Mouse (Mus musculus) kidney, embryonic 16.5 days (tissue): ENCODE measurements at regions not wholly inside any gene's neighbourhood (a gene's known extent, or its start where the extent isn't known, plus 50 kb on each side); places are given as distances from the start of the nearest gene placed in this dataset.
A peak's percentile ranks its signal among the peaks of the same experiment; 100 is the strongest.

Source experiments
- ATAC-seq: fragments of 200-750 bp; cut with Nextera tagmentation; 2 replicates; pipeline ENCODE4 v1.8.0; 2017; ENCODE audit warnings: moderate TSS enrichment; ENCODE audit not compliant: low FRiP score, low TSS enrichment
- H3K27ac ChIP-seq: fragments of 300-500 bp; sonication (generic); 2 replicates; pipeline ENCODE4 v1.5.1; 2014; ENCODE audit warnings: low read length
- H3K27me3 ChIP-seq: fragments of 300-500 bp; sonication (generic); 2 replicates; pipeline ENCODE4 v1.6.1; 2014; ENCODE audit warnings: low read length, control low read depth, mixed read lengths; ENCODE audit not compliant: insufficient read depth
- H3K36me3 ChIP-seq: fragments of 300-500 bp; sonication (generic); 2 replicates; pipeline ENCODE4 v1.6.1; 2014; ENCODE audit warnings: low read length, control low read depth, mixed read lengths; ENCODE audit not compliant: insufficient read depth
- H3K4me1 ChIP-seq: fragments of 300-500 bp; sonication (generic); 2 replicates; pipeline ENCODE4 v1.6.1; 2014; ENCODE audit warnings: low read length, control low read depth, mixed read lengths; ENCODE audit not compliant: insufficient read depth
- H3K4me2 ChIP-seq: fragments of 300-500 bp; sonication (generic); replicated peaks from 2 replicates; pipeline ENCODE4 v1.6.1; 2014; ENCODE audit warnings: low read depth, low read length
- H3K4me3 ChIP-seq: fragments of 300-500 bp; sonication (generic); 2 replicates; pipeline ENCODE4 v1.5.1; 2014; ENCODE audit warnings: mild to moderate bottlenecking, low read length
- H3K9ac ChIP-seq: fragments of 300-500 bp; sonication (generic); replicated peaks from 2 replicates; pipeline ENCODE4 v1.6.1; 2014; ENCODE audit warnings: low read length
- H3K9me3 ChIP-seq: fragments of 300-500 bp; sonication (generic); 2 replicates; pipeline ENCODE4 v1.6.1; 2016; ENCODE audit warnings: low read length, control low read depth
- WGBS: fragments of 180-500 bp; shearing (Covaris S2); extraction: QIAGEN DNeasy Blood & Tissue Kit; methylation state at CpG from one replicate; pipeline ENCODE4 v1.1.7; 2014; 5-methylcytosine and 5-hydroxymethylcytosine counted together

GRCm38 (mm10) chr15:9898211-9898610 lies 149.5 kb upstream of the Spef2 start:
- Histone ChIP-seq H3K9me3 (no peaks in the 10 kb centered on the region), H3K27ac (no peak overlapping the region), H3K9ac (no peak overlapping the region), H3K4me1 (no peaks in the 10 kb centered on the region), H3K4me3 (no peak overlapping the region), H3K36me3 (no peaks in the 10 kb centered on the region), H3K4me2 (no peak overlapping the region), H3K27me3 (no peaks in the 10 kb centered on the region)
- ATAC-seq: no peak
- 61% methylated on average over 2 of the region's 2 CpGs for WGBS

- H3K4me1 ChIP-seq: no peaks in the 10 kb centered on the region
- no peaks in the 10 kb centered on the region for H3K36me3 ChIP-seq
- no peaks in the 10 kb centered on the region for H3K9me3 ChIP-seq
- no peak overlapping the region for H3K4me3 ChIP-seq
- H3K27ac ChIP-seq: no peak overlapping the region
- H3K9ac ChIP-seq: no peak overlapping the region
- no peaks in the 10 kb centered on the region for H3K27me3 ChIP-seq
- no peak for ATAC-seq
- no peak overlapping the region for H3K4me2 ChIP-seq
- WGBS: 83% methylated on average over 3 of the region's 3 CpGs
Observed at GRCm38 (mm10) chr15:9893146-9893545, 144.5 kb upstream of the Spef2 start.

GRCm38 (mm10) chr15:9892208-9892607 lies 143.5 kb upstream of the Spef2 start:
- no peaks in the 10 kb centered on the region for H3K4me1 ChIP-seq
- no peaks in the 10 kb centered on the region for H3K9me3 ChIP-seq
- 49% methylated on average over 4 of the region's 4 CpGs for WGBS
- H3K4me3 ChIP-seq: no peak overlapping the region
- no peak overlapping the region for H3K27ac ChIP-seq
- H3K27me3 ChIP-seq: no peaks in the 10 kb centered on the region
- H3K36me3 ChIP-seq: no peaks in the 10 kb centered on the region
- no peak for ATAC-seq
- no peak overlapping the region for H3K9ac ChIP-seq
- H3K4me2 ChIP-seq: no peak overlapping the region

GRCm38 (mm10) chr15:9891446-9891845 lies 142.8 kb upstream of the Spef2 start:
- H3K4me1 ChIP-seq: no peaks in the 10 kb centered on the region
- no peak for ATAC-seq
- no peak overlapping the region for H3K4me3 ChIP-seq
- 52% methylated on average over 5 of the region's 5 CpGs for WGBS
- no peaks in the 10 kb centered on the region for H3K9me3 ChIP-seq
- H3K27me3 ChIP-seq: no peaks in the 10 kb centered on the region
- H3K9ac ChIP-seq: no peak overlapping the region
- H3K4me2 ChIP-seq: no peak overlapping the region
- no peaks in the 10 kb centered on the region for H3K36me3 ChIP-seq
- no peak overlapping the region for H3K27ac ChIP-seq

GRCm38 (mm10) chr15:9875776-9876175 lies 127.1 kb upstream of the Spef2 start:
- Histone ChIP-seq H3K4me2 (no peak overlapping the region), H3K9me3 (0 out of 2 replicates have a peak, but pooled peaks cover 3% of the 10 kb centered on the region), H3K27ac (no peak overlapping the region), H3K4me3 (no peak overlapping the region), H3K27me3 (no peaks in the 10 kb centered on the region), H3K36me3 (no peaks in the 10 kb centered on the region), H3K4me1 (no peaks in the 10 kb centered on the region), H3K9ac (no peak overlapping the region)
- ATAC-seq: no peak

GRCm38 (mm10) chr15:9870126-9870525 lies 121.5 kb upstream of the Spef2 start:
- no peak for ATAC-seq
- Histone ChIP-seq H3K27me3 (no peaks in the 10 kb centered on the region), H3K9me3 (no peaks in the 10 kb centered on the region), H3K9ac (no peak overlapping the region), H3K4me1 (no peaks in the 10 kb centered on the region), H3K4me2 (no peak overlapping the region), H3K4me3 (no peak overlapping the region), H3K27ac (no peak overlapping the region), H3K36me3 (no peaks in the 10 kb centered on the region)
- 67% methylated on average over 3 of the region's 3 CpGs for WGBS

GRCm38 (mm10) chr15:9864778-9865177 lies 116.1 kb upstream of the Spef2 start:
- Histone ChIP-seq H3K27me3 (no peaks in the 10 kb centered on the region), H3K36me3 (no peaks in the 10 kb centered on the region), H3K4me1 (no peaks in the 10 kb centered on the region), H3K27ac (no peak overlapping the region), H3K9ac (no peak overlapping the region), H3K4me2 (no peak overlapping the region), H3K4me3 (no peak overlapping the region), H3K9me3 (no peaks in the 10 kb centered on the region)
- 70% methylated on average over 1 of the region's 1 CpGs for WGBS
- no peak; the same call in 1 of the 2 replicates for ATAC-seq

- no peaks in the 10 kb centered on the region for H3K36me3 ChIP-seq
- H3K9me3 ChIP-seq: no peaks in the 10 kb centered on the region
- no peaks in the 10 kb centered on the region for H3K27me3 ChIP-seq
- no peak overlapping the region for H3K9ac ChIP-seq
- peak; percentile 69; the same call in 1 of the 2 replicates for ATAC-seq
- no peaks in the 10 kb centered on the region for H3K4me1 ChIP-seq
- WGBS: 27% methylated on average over 3 of the region's 3 CpGs
- no peak overlapping the region for H3K27ac ChIP-seq
- H3K4me2 ChIP-seq: no peak overlapping the region
- H3K4me3 ChIP-seq: no peak overlapping the region
Observed at GRCm38 (mm10) chr15:9861825-9862224, 113.2 kb upstream of the Spef2 start.

- no peaks in the 10 kb centered on the region for H3K9me3 ChIP-seq
- no peak overlapping the region for H3K4me3 ChIP-seq
- WGBS: 90% methylated on average over 7 of the region's 7 CpGs
- no peak overlapping the region for H3K4me2 ChIP-seq
- H3K27me3 ChIP-seq: no peaks in the 10 kb centered on the region
- no peak for ATAC-seq
- H3K9ac ChIP-seq: no peak overlapping the region
- H3K36me3 ChIP-seq: no peaks in the 10 kb centered on the region
- H3K27ac ChIP-seq: no peak overlapping the region
- H3K4me1 ChIP-seq: no peaks in the 10 kb centered on the region
Observed at GRCm38 (mm10) chr15:9839681-9840080, 91.0 kb upstream of the Spef2 start.

GRCm38 (mm10) chr15:9835096-9835495 lies 86.4 kb upstream of the Spef2 start:
- Histone ChIP-seq H3K9ac (no peak overlapping the region), H3K27me3 (no peaks in the 10 kb centered on the region)

GRCm38 (mm10) chr15:9804469-9804868 lies 55.8 kb upstream of the Spef2 start:
- no peaks in the 10 kb centered on the region for H3K9me3 ChIP-seq
- WGBS: 88% methylated on average over 1 of the region's 1 CpGs
- no peak overlapping the region for H3K4me2 ChIP-seq
- H3K4me3 ChIP-seq: no peak overlapping the region
- H3K27me3 ChIP-seq: no peaks in the 10 kb centered on the region
- ATAC-seq: no peak
- no peaks in the 10 kb centered on the region for H3K36me3 ChIP-seq
- H3K27ac ChIP-seq: no peak overlapping the region
- no peak overlapping the region for H3K9ac ChIP-seq
- H3K4me1 ChIP-seq: no peaks in the 10 kb centered on the region

More at GRCm38 (mm10) chr15:9835096-9835495, 86.4 kb upstream of the Spef2 start:
- H3K36me3 ChIP-seq: no peaks in the 10 kb centered on the region
- H3K27ac ChIP-seq: no peak overlapping the region
- H3K4me1 ChIP-seq: no peaks in the 10 kb centered on the region
- WGBS: 76% methylated on average over 4 of the region's 4 CpGs
- no peak for ATAC-seq
- no peak overlapping the region for H3K4me2 ChIP-seq
- H3K9me3 ChIP-seq: no peaks in the 10 kb centered on the region
- no peak overlapping the region for H3K4me3 ChIP-seq
